Mouse (Mus musculus): ENCODE measurements at regions not wholly inside any gene's neighbourhood (a gene's known extent, or its start where the extent isn't known, plus 50 kb on each side); places are given as distances from the start of the nearest gene placed in this dataset.
A peak's percentile ranks its signal among the peaks of the same experiment; 100 is the strongest.

- no peak for TF ChIP-seq CTCF (IDR thresholded peaks at IDR 0.05; ENCODE audit: borderline replicate concordance, insufficient read depth, low read depth, low read length)
- no peak for TF ChIP-seq POLR2A (IDR thresholded peaks at IDR 0.05; ENCODE audit: borderline replicate concordance, insufficient read depth, low read length)
- no peaks in the 10 kb centered on the region for H3K27me3 ChIP-seq (ENCODE audit: control insufficient read depth, insufficient read depth, low read length)
- no peak for DNase-seq
- H3K27ac ChIP-seq (ENCODE audit: insufficient read depth, low read length) = no peak overlapping the region
- no peak overlapping the region for H3K4me3 ChIP-seq (replicated peaks; ENCODE audit: insufficient read depth, low read depth, low read length)
- 75% methylated on average over 4 of the region's 4 CpGs for WGBS
- H3K4me1 ChIP-seq (ENCODE audit: control insufficient read depth, insufficient read depth, low read length) = no peaks in the 10 kb centered on the region
Observed at GRCm38 (mm10) chr6:34246512-34246911, 69.6 kb upstream of the Slc35b4 start.

GRCm38 (mm10) chr6:34243001-34243400 is 66.1 kb upstream of the Slc35b4 start:
- Histone ChIP-seq H3K4me1 (ENCODE audit: control insufficient read depth, insufficient read depth, low read length) (no peaks in the 10 kb centered on the region), H3K27ac (ENCODE audit: insufficient read depth, low read length) (no peak overlapping the region), H3K27me3 (ENCODE audit: control insufficient read depth, insufficient read depth, low read length) (no peaks in the 10 kb centered on the region), H3K4me3 (replicated peaks; ENCODE audit: insufficient read depth, low read depth, low read length) (no peak overlapping the region)
- no peak for DNase-seq
- WGBS = 41% methylated on average over 3 of the region's 3 CpGs
- TF ChIP-seq POLR2A (IDR thresholded peaks at IDR 0.05; ENCODE audit: borderline replicate concordance, insufficient read depth, low read length) (no peak), CTCF (IDR thresholded peaks at IDR 0.05; ENCODE audit: borderline replicate concordance, insufficient read depth, low read depth, low read length) (no peak)

- Histone ChIP-seq H3K4me1 (ENCODE audit: control insufficient read depth, insufficient read depth, low read length) (no peaks in the 10 kb centered on the region), H3K27me3 (ENCODE audit: control insufficient read depth, insufficient read depth, low read length) (no peaks in the 10 kb centered on the region), H3K27ac (ENCODE audit: insufficient read depth, low read length) (no peak overlapping the region), H3K4me3 (replicated peaks; ENCODE audit: insufficient read depth, low read depth, low read length) (no peak overlapping the region)
- DNase-seq = no peak
- TF ChIP-seq CTCF (IDR thresholded peaks at IDR 0.05; ENCODE audit: borderline replicate concordance, insufficient read depth, low read depth, low read length) = no peak
- no peak for TF ChIP-seq POLR2A (IDR thresholded peaks at IDR 0.05; ENCODE audit: borderline replicate concordance, insufficient read depth, low read length)
- 37% methylated on average over 9 of the region's 9 CpGs for WGBS
Observed at GRCm38 (mm10) chr6:34242486-34242885, 65.6 kb upstream of the Slc35b4 start.

GRCm38 (mm10) chr6:34235132-34235531 is 58.2 kb upstream of the Slc35b4 start:
- WGBS = 25% methylated on average over 10 of the region's 10 CpGs
- Histone ChIP-seq H3K27me3 (ENCODE audit: control insufficient read depth, insufficient read depth, low read length) (no peaks in the 10 kb centered on the region), H3K4me1 (ENCODE audit: control insufficient read depth, insufficient read depth, low read length) (no peaks in the 10 kb centered on the region), H3K4me3 (replicated peaks; ENCODE audit: insufficient read depth, low read depth, low read length) (no peak overlapping the region), H3K27ac (ENCODE audit: insufficient read depth, low read length) (no peak overlapping the region)
- no peak for TF ChIP-seq POLR2A (IDR thresholded peaks at IDR 0.05; ENCODE audit: borderline replicate concordance, insufficient read depth, low read length)
- TF ChIP-seq CTCF (IDR thresholded peaks at IDR 0.05; ENCODE audit: borderline replicate concordance, insufficient read depth, low read depth, low read length) = no peak
- no peak for DNase-seq

- TF ChIP-seq POLR2A (IDR thresholded peaks at IDR 0.05; ENCODE audit: borderline replicate concordance, insufficient read depth, low read length) = no peak
- H3K27ac ChIP-seq (ENCODE audit: insufficient read depth, low read length) = no peak overlapping the region
- 72% methylated on average over 5 of the region's 5 CpGs for WGBS
- no peaks in the 10 kb centered on the region for H3K27me3 ChIP-seq (ENCODE audit: control insufficient read depth, insufficient read depth, low read length)
- no peaks in the 10 kb centered on the region for H3K4me1 ChIP-seq (ENCODE audit: control insufficient read depth, insufficient read depth, low read length)
- no peak for DNase-seq
- no peak overlapping the region for H3K4me3 ChIP-seq (replicated peaks; ENCODE audit: insufficient read depth, low read depth, low read length)
Observed at GRCm38 (mm10) chr6:34234443-34235020, 57.6 kb upstream of the Slc35b4 start.

- H3K4me1 ChIP-seq (ENCODE audit: control insufficient read depth, insufficient read depth, low read length) = no peaks in the 10 kb centered on the region
- peak; percentile 16 to 24 for DNase-seq
- TF ChIP-seq CTCF (IDR thresholded peaks at IDR 0.05; ENCODE audit: borderline replicate concordance, insufficient read depth, low read depth, low read length) (peak; percentile 65; the same call in 1 of the 2 replicates), POLR2A (IDR thresholded peaks at IDR 0.05; ENCODE audit: borderline replicate concordance, insufficient read depth, low read length) (no peak)
- H3K27ac ChIP-seq (ENCODE audit: insufficient read depth, low read length) = no peak overlapping the region
- no peaks in the 10 kb centered on the region for H3K27me3 ChIP-seq (ENCODE audit: control insufficient read depth, insufficient read depth, low read length)
- H3K4me3 ChIP-seq (replicated peaks; ENCODE audit: insufficient read depth, low read depth, low read length) = no peak overlapping the region
- 28% methylated on average over 13 of the region's 13 CpGs for WGBS
Observed at GRCm38 (mm10) chr6:34230768-34231381, 54.0 kb upstream of the Slc35b4 start.

GRCm38 (mm10) chr6:34227131-34227530 is 50.2 kb upstream of the Slc35b4 start:
- Histone ChIP-seq H3K4me3 (replicated peaks; ENCODE audit: insufficient read depth, low read depth, low read length) (no peak overlapping the region), H3K27ac (ENCODE audit: insufficient read depth, low read length) (no peak overlapping the region), H3K27me3 (ENCODE audit: control insufficient read depth, insufficient read depth, low read length) (no peaks in the 10 kb centered on the region), H3K4me1 (ENCODE audit: control insufficient read depth, insufficient read depth, low read length) (no peaks in the 10 kb centered on the region)
- WGBS = 87% methylated on average over 4 of the region's 4 CpGs
- TF ChIP-seq POLR2A (IDR thresholded peaks at IDR 0.05; ENCODE audit: borderline replicate concordance, insufficient read depth, low read length) = no peak
- no peak for TF ChIP-seq CTCF (IDR thresholded peaks at IDR 0.05; ENCODE audit: borderline replicate concordance, insufficient read depth, low read depth, low read length)
- no peak for DNase-seq

Data from cerebellum, adult 2 months (tissue).